Mouse (Mus musculus): ENCODE measurements around the gene Mesd.

DNA sequence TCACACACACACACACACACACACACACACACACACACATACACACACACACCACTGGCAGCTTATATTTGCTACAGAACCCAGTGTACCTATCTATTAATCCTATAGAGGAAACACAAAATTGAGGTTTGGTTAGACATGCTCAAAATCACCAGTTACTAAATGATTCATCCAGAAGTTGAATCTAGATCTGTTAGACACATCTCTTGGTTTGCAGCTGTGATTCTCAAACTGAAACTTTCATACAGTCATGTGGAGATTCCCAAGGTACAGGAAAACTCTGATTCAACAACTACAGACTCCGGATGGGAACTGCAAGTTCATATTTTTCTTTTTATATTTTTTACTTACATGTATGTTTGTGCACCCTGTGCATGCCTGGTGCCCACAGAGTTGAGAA, 29.1 kb upstream of the Mesd start:
- TF ChIP-seq CTCF (IDR thresholded peaks at IDR 0.05; ENCODE audit: low read depth, low read length), result no peak
- no peak for TF ChIP-seq GATA1 (IDR thresholded peaks at IDR 0.05; ENCODE audit: borderline replicate concordance, low read length)
- TF ChIP-seq TAL1 (conservative IDR thresholded peaks at IDR 0.05; ENCODE audit: low read depth, low read length), result no peak
